Mouse (Mus musculus) CH12.LX (cell line): ENCODE data around the gene Ralgps2. TPM values are rescaled to one million over a fixed set of nuclear protein-coding genes. Genes with fewer than 3 reads are reported as not detected.

ENCODE experiments used
- DNase-seq: peaks from one replicate; pipeline ENCODE4 v3.0.0-alpha.2; 2013; ENCODE audit errors: extremely low read depth
- H3K27ac ChIP-seq: 2 replicates; pipeline ENCODE4 v1.5.1; 2012; ENCODE audit warnings: low read depth, mild to moderate bottlenecking, control low read depth, moderate library complexity; ENCODE audit not compliant: insufficient read depth
- H3K27me3 ChIP-seq: replicated peaks from 2 replicates; pipeline ENCODE3; 2012; ENCODE audit warnings: inconsistent platforms
- H3K36me3 ChIP-seq, 2 experiments: replicated peaks in 1 of 2; 2 replicates each; pipeline versions ENCODE3 to v1.6.1; 2012; ENCODE audit warnings: inconsistent platforms in 1 of 2, low read length in 1 of 2, mild to moderate bottlenecking in 1 of 2, mixed read lengths in 1 of 2, moderate library complexity in 1 of 2; ENCODE audit not compliant: control insufficient read depth in 1 of 2, insufficient read depth in 1 of 2
- H3K4me1 ChIP-seq, 2 experiments: 2 replicates each; pipeline ENCODE4 v1.6.1; 2012; ENCODE audit warnings: inconsistent platforms in 1 of 2, moderate library complexity in 1 of 2; ENCODE audit not compliant: insufficient read depth in 2 of 2, control insufficient read depth in 1 of 2
- H3K4me2 ChIP-seq: 2 replicates; pipeline ENCODE4 v1.6.1; 2012; ENCODE audit warnings: low read depth, mild to moderate bottlenecking, control low read depth; ENCODE audit not compliant: poor library complexity, insufficient read depth, severe bottlenecking
- H3K4me3 ChIP-seq, 3 experiments: fragments of 150-350 bp in 1 of 3; sonication (generic) in 1 of 3; replicated peaks in 1 of 3; 2 replicates each; pipeline versions ENCODE3 to v1.5.1; 2011 to 2012; ENCODE audit warnings: low read depth in 2 of 3, low read length in 2 of 3, mild to moderate bottlenecking in 2 of 3, moderate library complexity in 2 of 3, control low read depth in 1 of 3, improper control_type of control experiment in 1 of 3, inconsistent platforms in 1 of 3, mixed read lengths in 1 of 3; ENCODE audit not compliant: poor library complexity in 1 of 3
- H3K79me2 ChIP-seq: replicated peaks from 2 replicates; pipeline ENCODE4 v1.6.1; 2012; ENCODE audit warnings: mild to moderate bottlenecking, moderate library complexity; ENCODE audit not compliant: control insufficient read depth, poor library complexity, insufficient read depth, severe bottlenecking; ENCODE audit errors: extremely low read depth
- H3K9ac ChIP-seq: 2 replicates; pipeline ENCODE4 v1.6.1; 2012; ENCODE audit warnings: low read depth, mild to moderate bottlenecking, control low read depth, moderate library complexity; ENCODE audit not compliant: insufficient read depth
- H3K9me3 ChIP-seq: replicated peaks from 2 replicates; pipeline ENCODE3; 2012; ENCODE audit warnings: low read length, inconsistent platforms, mixed read lengths
- BHLHE40 ChIP-seq: IDR thresholded peaks from 2 replicates; pipeline ENCODE4 v1.6.1; 2011; ENCODE audit warnings: mild to moderate bottlenecking, low read depth, low read length, improper control_type of control experiment
- CTCF ChIP-seq, 2 experiments: IDR thresholded peaks in 1 of 2; conservative IDR thresholded peaks in 1 of 2; 2 replicates each; pipeline ENCODE4 v1.5.1; 2011 to 2012; ENCODE audit warnings: low read depth in 2 of 2, low read length in 2 of 2, improper control_type of control experiment in 1 of 2, inconsistent platforms in 1 of 2, mild to moderate bottlenecking in 1 of 2, moderate library complexity in 1 of 2
- E2F4 ChIP-seq: IDR thresholded peaks from 2 replicates; pipeline ENCODE4 v1.6.1; 2011; ENCODE audit warnings: low read depth, low read length, improper control_type of control experiment; ENCODE audit not compliant: insufficient replicate concordance
- EP300 ChIP-seq: IDR thresholded peaks from 2 replicates; pipeline ENCODE4 v1.6.1; 2011; ENCODE audit warnings: low read length, improper control_type of control experiment
- ETS1 ChIP-seq: conservative IDR thresholded peaks from 2 replicates; pipeline ENCODE4 v1.6.1; 2012; ENCODE audit warnings: low read depth, mild to moderate bottlenecking, inconsistent platforms, low read length, improper control_type of control experiment, moderate library complexity
- GABPA ChIP-seq: IDR thresholded peaks from 2 replicates; pipeline ENCODE4 v1.6.1; 2012; ENCODE audit warnings: low read depth, low read length, improper control_type of control experiment, inconsistent platforms; ENCODE audit not compliant: insufficient replicate concordance
- HCFC1 ChIP-seq: IDR thresholded peaks from 2 replicates; pipeline ENCODE4 v1.6.1; 2012; ENCODE audit warnings: low read depth, mild to moderate bottlenecking, inconsistent platforms, low read length, improper control_type of control experiment
- JUN ChIP-seq: IDR thresholded peaks from 2 replicates; pipeline ENCODE4 v1.6.1; 2011; ENCODE audit warnings: low read depth, mild to moderate bottlenecking, low read length, improper control_type of control experiment, moderate library complexity; ENCODE audit not compliant: insufficient read depth
- MAZ ChIP-seq: IDR thresholded peaks from 2 replicates; pipeline ENCODE4 v1.6.1; 2012; ENCODE audit warnings: low read depth, mild to moderate bottlenecking, inconsistent platforms, low read length, improper control_type of control experiment, moderate library complexity
- MEF2A ChIP-seq: IDR thresholded peaks from 2 replicates; pipeline ENCODE4 v1.6.1; 2014; ENCODE audit warnings: low read depth, mild to moderate bottlenecking, inconsistent platforms, low read length, improper control_type of control experiment, borderline replicate concordance
- PAX5 ChIP-seq: IDR thresholded peaks from 2 replicates; pipeline ENCODE4 v1.6.1; 2012; ENCODE audit warnings: low read length, inconsistent platforms, mixed read lengths
- TCF12 ChIP-seq: IDR thresholded peaks from 2 replicates; pipeline ENCODE4 v1.6.1; 2014; ENCODE audit warnings: low read depth, mild to moderate bottlenecking, inconsistent platforms, low read length, improper control_type of control experiment
- UBTF ChIP-seq: IDR thresholded peaks from 2 replicates; pipeline ENCODE4 v1.6.1; 2012; ENCODE audit warnings: low read depth, mild to moderate bottlenecking, inconsistent platforms, low read length, improper control_type of control experiment, moderate library complexity
- ZKSCAN1 ChIP-seq: IDR thresholded peaks from 2 replicates; pipeline ENCODE4 v1.6.1; 2012; ENCODE audit warnings: low read depth, inconsistent platforms, low read length, improper control_type of control experiment, borderline replicate concordance
- ZMIZ1 ChIP-seq: IDR thresholded peaks from 2 replicates; pipeline ENCODE4 v1.6.1; 2012; ENCODE audit warnings: low read depth, mild to moderate bottlenecking, inconsistent platforms, low read length, improper control_type of control experiment
- ZNF384 ChIP-seq: IDR thresholded peaks from 2 replicates; pipeline ENCODE4 v1.6.1; 2012; ENCODE audit warnings: low read depth, low read length, improper control_type of control experiment, inconsistent platforms
- dilution Hi-C: fragments of 300-500 bp; cut with MboI; formaldehyde crosslinking; loops from 2 replicates; pipeline ENCODE4 v1.14.3; 2020; ENCODE audit warnings: low sequenced_read_pairs; ENCODE audit not compliant: extremely low pct_unique_long_range_greater_than_20kb, extremely low pct_ligation_motif_present
- in situ Hi-C: fragments of 300-500 bp; cut with MboI; formaldehyde crosslinking; loops from 3 replicates; pipeline ENCODE4 v1.14.3; 2019; ENCODE audit warnings: low sequenced_read_pairs, low pct_ligation_motif_present, low pct_unique_long_range_greater_than_20kb, mixed read lengths
- polyA plus RNA-seq: library from polyadenylated mRNA; unstranded; fragments of >175 nt; gene quantifications from 2 replicates; pipeline ENCODE4 v1.2.1, GENCODE M21; 2012; ENCODE audit warnings: low read depth; ENCODE audit not compliant: insufficient read length
- total RNA-seq, 2 experiments: library from RNA; depleted of rRNA; stranded (reverse); fragments of 300-350 nt in 1 of 2; fragments of >200 nt in 1 of 2; gene quantifications; 2 replicates each; pipeline ENCODE4 v1.2.3; 2012 to 2014

Ralgps2 gene
- total and polyA plus RNA-seq, 3 experiments: 65.1 to 149 (median 133) TPM

DNA sequence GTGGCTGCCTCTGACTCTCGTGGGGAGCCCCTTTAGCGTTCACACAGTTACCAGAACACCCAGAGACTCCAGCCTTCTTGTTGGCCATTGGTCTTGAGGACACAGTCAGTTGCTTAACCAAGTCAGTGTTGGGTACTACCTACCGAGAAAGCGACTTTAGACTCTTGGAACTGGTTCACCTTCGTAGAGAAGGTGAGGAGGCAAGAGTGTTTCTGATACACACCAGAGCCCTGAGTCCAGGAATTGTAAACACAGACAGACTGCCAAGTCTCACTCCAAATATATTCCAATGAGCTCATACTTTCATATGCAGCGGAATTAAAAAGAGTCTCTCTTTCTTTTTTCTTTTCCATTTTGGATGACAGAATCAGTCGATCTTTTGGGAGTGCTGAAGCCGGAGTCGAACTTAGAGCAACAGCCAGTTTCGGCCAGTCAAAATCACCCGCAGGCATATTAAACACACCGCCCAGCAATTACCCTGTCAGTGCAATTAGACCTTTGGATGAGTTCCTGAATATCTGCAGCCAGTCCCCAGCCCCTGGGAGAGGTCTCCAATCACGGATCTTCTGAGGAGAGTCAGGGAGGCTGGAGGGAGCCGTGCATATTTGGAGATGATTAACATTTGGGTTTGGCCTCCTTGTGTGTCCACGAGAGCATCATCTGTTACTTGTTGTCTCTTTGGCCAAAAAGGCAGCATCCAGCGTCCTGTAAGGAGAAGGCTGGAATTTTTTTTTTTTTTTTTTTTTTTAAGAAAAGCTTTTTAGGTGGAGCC is 159.0 kb downstream of the Ralgps2 start:
- Histone ChIP-seq H3K27ac (no peak overlapping the region), H3K36me3 (no peaks in the 10 kb centered on the region), H3K4me2 (no peak overlapping the region), H3K9me3 (no peaks in the 10 kb centered on the region), H3K4me1 (no peaks in the 10 kb centered on the region), H3K9ac (no peak overlapping the region), H3K27me3 (peaks cover 1% of the 10 kb centered on the region), H3K79me2 (no peaks in the 10 kb centered on the region), H3K4me3 (no peak overlapping the region)
- in situ Hi-C loops: no loop called here
- DNase-seq: no peak
- no peak for TF ChIP-seq GABPA
- no peak for TF ChIP-seq UBTF
- TF ChIP-seq ZNF384: no peak
- no peak for TF ChIP-seq EP300
- no peak for TF ChIP-seq E2F4
- no peak for TF ChIP-seq PAX5
- TF ChIP-seq ZMIZ1: no peak
- TF ChIP-seq ZKSCAN1: no peak
- TF ChIP-seq BHLHE40: no peak
- dilution Hi-C loops: no loop called here

DNA sequence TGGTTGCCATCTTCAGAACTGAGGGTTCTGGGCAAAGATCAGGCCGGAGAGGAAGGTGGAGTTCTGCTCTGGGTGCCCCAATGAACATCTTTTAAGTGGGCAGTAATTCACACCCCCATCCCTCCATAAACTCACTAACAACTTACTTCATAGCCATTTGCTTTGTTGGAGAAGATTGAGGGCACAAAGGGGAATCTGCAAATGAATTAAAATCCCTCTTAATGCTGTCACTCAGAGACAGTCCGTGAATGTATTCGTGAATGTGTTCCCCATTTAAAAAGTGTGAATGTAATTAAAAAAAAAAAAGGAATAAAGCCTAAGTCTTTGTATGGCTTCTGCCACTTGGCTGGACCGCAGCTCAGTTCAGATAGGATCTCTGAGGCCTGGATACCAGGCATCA is 159.8 kb downstream of the Ralgps2 start:
- Histone ChIP-seq H3K27me3 (peaks cover 1% of the 10 kb centered on the region), H3K9me3 (no peaks in the 10 kb centered on the region), H3K4me2 (no peak overlapping the region), H3K79me2 (no peaks in the 10 kb centered on the region), H3K4me1 (no peaks in the 10 kb centered on the region), H3K27ac (no peak overlapping the region), H3K4me3 (no peak overlapping the region), H3K9ac (no peak overlapping the region)
- no peak for DNase-seq
- in situ Hi-C loops: no loop called here
- dilution Hi-C loops: no loop called here
- TF ChIP-seq TCF12 (no peak), CTCF (conservative IDR thresholded peaks at IDR 0.05 in 1 of 2, IDR thresholded peaks at IDR 0.05 in 1 of 2; ENCODE audit: low read depth in 2 of 2, low read length in 2 of 2) (no peak), EP300 (no peak), BHLHE40 (no peak), JUN (no peak), PAX5 (no peak), E2F4 (no peak), ETS1 (no peak), UBTF (no peak), MAZ (no peak), HCFC1 (no peak), MEF2A (no peak)
- TF ChIP-seq, all 38 proteins: peak for 0
- no peaks in the 10 kb centered on the region for H3K36me3 ChIP-seq
